Mouse (Mus musculus): Measurements from ENCODE around the gene Alkbh3. TPM values are rescaled to one million over a fixed set of nuclear protein-coding genes. Genes with fewer than 3 reads are reported as not detected.

Gene Alkbh3
- total RNA-seq (2014; fragmentation: Nextera tagmentation): 62.0 and 71.2 TPM in 2 replicates
- total RNA-seq (2017): 25.4 and 30.1 TPM in 2 replicates
- 28.9 and 29.0 TPM in 2 replicates for polyA plus RNA-seq (2012)

- Histone ChIP-seq H3K36me3 (replicated peaks) (peaks cover 28% of the 10 kb centered on the region), H3K4me1 (ENCODE audit: insufficient read depth, low read depth, low read length) (peaks cover 5% of the 10 kb centered on the region; the same call in 1 of the 2 replicates), H3K27me3 (ENCODE audit: insufficient read depth, low read length) (0 out of 2 replicates have a peak, but pooled peaks cover 3% of the 10 kb centered on the region), H3K4me3 (ENCODE audit: low read depth, low read length) (peak within 1 kb of the TSS; percentile 78), H3K9me3 (replicated peaks) (peaks cover 3% of the 10 kb centered on the region; the same call in 1 of the 2 replicates)
- ATAC-seq (ENCODE audit: extremely low read depth, insufficient number of reproducible peaks, low FRiP score, poor library complexity, severe bottlenecking) (peak; percentile 96), DNase-seq (ENCODE audit: low spot score) (peak; percentile 66)
- no peak for TF ChIP-seq POLR2AphosphoS5 (IDR thresholded peaks at IDR 0.05; ENCODE audit: insufficient replicate concordance, low read depth, low read length)
- no peak for TF ChIP-seq TAL1 (conservative IDR thresholded peaks at IDR 0.05; ENCODE audit: low read depth, low read length)
- no peak for TF ChIP-seq GATA2 (IDR thresholded peaks at IDR 0.05; ENCODE audit: borderline replicate concordance, low read depth, low read length)
- no peak for TF ChIP-seq CTCF (IDR thresholded peaks at IDR 0.05; ENCODE audit: low read depth, low read length)
- TF ChIP-seq GATA1 (IDR thresholded peaks at IDR 0.05; ENCODE audit: borderline replicate concordance, low read length): no peak
Observed at GRCm38 (mm10) chr2:94010335-94011291, at the start of gene Alkbh3. Gene Alkbh3, minus strand, starts transcription at chr2:94010807.

- no peaks in the 10 kb centered on the region for H3K9me3 ChIP-seq (replicated peaks)
- H3K36me3 ChIP-seq (replicated peaks): peaks cover 40% of the 10 kb centered on the region
- TF ChIP-seq POLR2AphosphoS5 (IDR thresholded peaks at IDR 0.05; ENCODE audit: insufficient replicate concordance, low read depth, low read length) (no peak), TAL1 (conservative IDR thresholded peaks at IDR 0.05; ENCODE audit: low read depth, low read length) (no peak), GATA2 (IDR thresholded peaks at IDR 0.05; ENCODE audit: borderline replicate concordance, low read depth, low read length) (no peak), CTCF (IDR thresholded peaks at IDR 0.05; ENCODE audit: low read depth, low read length) (no peak)
- DNase-seq (ENCODE audit: low spot score) (no peak), ATAC-seq (ENCODE audit: extremely low read depth, insufficient number of reproducible peaks, low FRiP score, poor library complexity, severe bottlenecking) (no peak)
- no peaks in the 10 kb centered on the region for H3K4me1 ChIP-seq (ENCODE audit: insufficient read depth, low read depth, low read length)
- no peaks in the 10 kb centered on the region for H3K27me3 ChIP-seq (ENCODE audit: insufficient read depth, low read length)
- H3K4me3 ChIP-seq (ENCODE audit: low read depth, low read length): no peak overlapping the region
Observed at GRCm38 (mm10) chr2:94059459-94059858, 48.9 kb upstream of the Alkbh3 start.

GRCm38 (mm10) chr2:94054813-94055212 lies 44.2 kb upstream of the Alkbh3 start:
- no peak for DNase-seq (ENCODE audit: low spot score)
- no peak overlapping the region for H3K4me3 ChIP-seq (ENCODE audit: low read depth, low read length)

GRCm38 (mm10) chr2:94051952-94052351 lies 41.3 kb upstream of the Alkbh3 start:
- peaks cover 53% of the 10 kb centered on the region for H3K36me3 ChIP-seq (replicated peaks)

More at GRCm38 (mm10) chr2:94054813-94055212, 44.2 kb upstream of the Alkbh3 start:
- H3K27me3 ChIP-seq (ENCODE audit: insufficient read depth, low read length): no peaks in the 10 kb centered on the region
- peak; percentile 49; the same call in 1 of the 2 replicates for ATAC-seq (ENCODE audit: extremely low read depth, insufficient number of reproducible peaks, low FRiP score, poor library complexity, severe bottlenecking)
- H3K9me3 ChIP-seq (replicated peaks): no peaks in the 10 kb centered on the region
- TF ChIP-seq TAL1 (conservative IDR thresholded peaks at IDR 0.05; ENCODE audit: low read depth, low read length): no peak
- no peak for TF ChIP-seq GATA2 (IDR thresholded peaks at IDR 0.05; ENCODE audit: borderline replicate concordance, low read depth, low read length)
- TF ChIP-seq POLR2AphosphoS5 (IDR thresholded peaks at IDR 0.05; ENCODE audit: insufficient replicate concordance, low read depth, low read length): no peak
- TF ChIP-seq CTCF (IDR thresholded peaks at IDR 0.05; ENCODE audit: low read depth, low read length): no peak
- H3K36me3 ChIP-seq (replicated peaks): peaks cover 45% of the 10 kb centered on the region
- no peaks in the 10 kb centered on the region for H3K4me1 ChIP-seq (ENCODE audit: insufficient read depth, low read depth, low read length)

GRCm38 (mm10) chr2:94050901-94051300 lies 40.3 kb upstream of the Alkbh3 start:
- Histone ChIP-seq H3K4me3 (ENCODE audit: low read depth, low read length) (no peak overlapping the region), H3K27me3 (ENCODE audit: insufficient read depth, low read length) (no peaks in the 10 kb centered on the region), H3K36me3 (replicated peaks) (peaks cover 51% of the 10 kb centered on the region), H3K4me1 (ENCODE audit: insufficient read depth, low read depth, low read length) (no peaks in the 10 kb centered on the region), H3K9me3 (replicated peaks) (no peaks in the 10 kb centered on the region)
- TF ChIP-seq TAL1 (conservative IDR thresholded peaks at IDR 0.05; ENCODE audit: low read depth, low read length): no peak
- no peak for TF ChIP-seq POLR2AphosphoS5 (IDR thresholded peaks at IDR 0.05; ENCODE audit: insufficient replicate concordance, low read depth, low read length)
- TF ChIP-seq GATA1 (IDR thresholded peaks at IDR 0.05; ENCODE audit: borderline replicate concordance, low read length): no peak
- TF ChIP-seq GATA2 (IDR thresholded peaks at IDR 0.05; ENCODE audit: borderline replicate concordance, low read depth, low read length): no peak
- TF ChIP-seq CTCF (IDR thresholded peaks at IDR 0.05; ENCODE audit: low read depth, low read length): no peak
- DNase-seq (ENCODE audit: low spot score): no peak
- no peak for ATAC-seq (ENCODE audit: extremely low read depth, insufficient number of reproducible peaks, low FRiP score, poor library complexity, severe bottlenecking)

More at GRCm38 (mm10) chr2:94051952-94052351, 41.3 kb upstream of the Alkbh3 start:
- H3K9me3 ChIP-seq (replicated peaks): no peaks in the 10 kb centered on the region
- no peak overlapping the region for H3K4me3 ChIP-seq (ENCODE audit: low read depth, low read length)
- DNase-seq (ENCODE audit: low spot score) (no peak), ATAC-seq (ENCODE audit: extremely low read depth, insufficient number of reproducible peaks, low FRiP score, poor library complexity, severe bottlenecking) (no peak)
- no peaks in the 10 kb centered on the region for H3K27me3 ChIP-seq (ENCODE audit: insufficient read depth, low read length)
- no peaks in the 10 kb centered on the region for H3K4me1 ChIP-seq (ENCODE audit: insufficient read depth, low read depth, low read length)
- TF ChIP-seq CTCF (IDR thresholded peaks at IDR 0.05; ENCODE audit: low read depth, low read length): no peak
- TF ChIP-seq POLR2AphosphoS5 (IDR thresholded peaks at IDR 0.05; ENCODE audit: insufficient replicate concordance, low read depth, low read length): no peak
- no peak for TF ChIP-seq TAL1 (conservative IDR thresholded peaks at IDR 0.05; ENCODE audit: low read depth, low read length)
- TF ChIP-seq GATA1 (IDR thresholded peaks at IDR 0.05; ENCODE audit: borderline replicate concordance, low read length): no peak
- TF ChIP-seq GATA2 (IDR thresholded peaks at IDR 0.05; ENCODE audit: borderline replicate concordance, low read depth, low read length): no peak

Data from G1E (cell line).